Mouse (Mus musculus): ENCODE data around the gene Shroom3. TPM values are rescaled to one million over a fixed set of nuclear protein-coding genes. Genes with fewer than 3 reads are reported as not detected.

Gene Shroom3
- total and polyA plus RNA-seq, 3 experiments: 0.04 to 0.11 TPM; not detected in 1

GRCm38 (mm10) chr5:92896725-92897280 lies 213.6 kb downstream of the Shroom3 start:
- no peak overlapping the region for H3K4me2 ChIP-seq (ENCODE audit: insufficient read depth, low read depth, poor library complexity, severe bottlenecking)
- H3K27me3 ChIP-seq (replicated peaks): no peaks in the 10 kb centered on the region
- no peak overlapping the region for H3K27ac ChIP-seq (ENCODE audit: insufficient read depth, low read depth)
- DNase-seq (ENCODE audit: extremely low read depth): no peak
- in situ Hi-C loops (cut with MboI; ENCODE audit: low pct_ligation_motif_present, low pct_unique_long_range_greater_than_20kb, low sequenced_read_pairs) (no loop called here), dilution Hi-C loops (cut with MboI; ENCODE audit: extremely low pct_ligation_motif_present, extremely low pct_unique_long_range_greater_than_20kb, low sequenced_read_pairs) (no loop called here)
- TF ChIP-seq POLR2A (IDR thresholded peaks at IDR 0.05; ENCODE audit: low read depth, low read length): no peak
- no peak for TF ChIP-seq JUN (IDR thresholded peaks at IDR 0.05; ENCODE audit: insufficient read depth, low read depth, low read length)
- no peak for TF ChIP-seq JUND (conservative IDR thresholded peaks at IDR 0.05; ENCODE audit: low read depth, low read length)
- TF ChIP-seq EP300 (IDR thresholded peaks at IDR 0.05; ENCODE audit: low read length): no peak
- no peak for TF ChIP-seq TBP (conservative IDR thresholded peaks at IDR 0.05; ENCODE audit: low read depth, low read length)
- no peak for TF ChIP-seq ZMIZ1 (IDR thresholded peaks at IDR 0.05; ENCODE audit: low read depth, low read length)
- H3K4me1 ChIP-seq (ENCODE audit: control insufficient read depth in 1 of 2, insufficient read depth in 2 of 2): peaks cover 5 to 14% of the 10 kb centered on the region in 2 experiments; a peak in 3 of 4 replicates
- H3K9ac ChIP-seq (ENCODE audit: insufficient read depth, low read depth): no peak overlapping the region
- H3K9me3 ChIP-seq (replicated peaks; ENCODE audit: low read length): peaks cover 2% of the 10 kb centered on the region
- no peaks in the 10 kb centered on the region for H3K79me2 ChIP-seq (replicated peaks; ENCODE audit: control insufficient read depth, extremely low read depth, insufficient read depth, poor library complexity, severe bottlenecking)
- no peak overlapping the region for H3K4me3 ChIP-seq (replicated peaks in 1 of 3; ENCODE audit: low read depth in 2 of 3, low read length in 2 of 3, poor library complexity in 1 of 3)
- H3K36me3 ChIP-seq (replicated peaks in 1 of 2; ENCODE audit: control insufficient read depth in 1 of 2, insufficient read depth in 1 of 2, low read length in 1 of 2): no peaks in the 10 kb centered on the region

DNA sequence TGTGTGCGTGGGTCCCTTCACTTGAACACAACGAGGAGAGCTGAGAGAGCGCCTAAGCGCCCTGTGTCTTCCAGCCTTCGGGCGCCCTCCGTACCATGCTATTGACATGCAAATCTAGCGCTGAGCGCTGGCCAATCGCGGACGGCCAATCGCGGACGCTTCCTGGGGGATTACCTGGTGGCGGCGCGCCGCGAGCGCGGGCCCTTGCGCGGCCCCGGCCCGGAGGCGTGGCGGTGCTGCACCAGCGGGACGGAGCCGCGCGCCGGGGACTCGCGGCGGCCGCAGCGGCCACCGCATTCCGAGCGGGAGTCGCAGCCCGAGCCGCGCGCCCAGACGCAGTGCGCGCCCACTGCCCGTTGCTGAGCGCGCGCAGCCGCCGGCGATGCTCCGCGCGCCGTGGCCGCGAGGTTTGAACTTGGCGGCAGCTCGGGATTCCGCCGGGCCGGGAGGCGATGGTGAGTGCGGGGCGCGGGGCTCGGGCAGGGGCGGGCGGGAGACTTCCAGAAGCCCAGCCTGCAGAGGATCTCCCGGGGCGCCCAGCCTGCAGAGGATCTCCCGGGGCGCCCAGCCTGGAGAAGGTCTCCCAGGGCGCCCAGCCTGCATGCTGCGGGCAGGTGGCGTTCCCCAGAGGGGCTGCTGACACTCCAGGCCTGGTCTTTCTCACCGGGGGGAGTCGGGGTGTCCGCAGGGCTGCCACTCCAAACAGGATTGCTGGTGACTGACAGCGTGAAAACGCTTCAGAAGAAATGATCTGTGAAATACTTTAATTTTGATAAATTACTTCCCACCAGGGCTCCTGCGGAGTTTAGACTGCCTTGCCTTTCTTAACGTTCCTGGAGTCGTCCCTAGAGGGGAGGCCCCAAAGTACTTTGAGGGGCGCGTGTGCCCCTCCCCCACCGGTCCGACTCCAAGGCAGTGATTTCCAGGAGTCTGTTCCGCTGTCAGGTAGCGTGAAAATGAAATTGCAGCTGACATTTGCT lies 214.8 kb downstream of the Shroom3 start:
- Histone ChIP-seq H3K79me2 (replicated peaks; ENCODE audit: control insufficient read depth, extremely low read depth, insufficient read depth, poor library complexity, severe bottlenecking) (no peaks in the 10 kb centered on the region), H3K9ac (ENCODE audit: insufficient read depth, low read depth) (no peak overlapping the region), H3K4me3 (replicated peaks in 1 of 3; ENCODE audit: low read depth in 2 of 3, low read length in 2 of 3, poor library complexity in 1 of 3) (no peak overlapping the region), H3K4me2 (ENCODE audit: insufficient read depth, low read depth, poor library complexity, severe bottlenecking) (no peak overlapping the region), H3K27ac (ENCODE audit: insufficient read depth, low read depth) (no peak overlapping the region), H3K27me3 (replicated peaks) (no peaks in the 10 kb centered on the region), H3K4me1 (ENCODE audit: control insufficient read depth in 1 of 2, insufficient read depth in 2 of 2) (peaks cover 5 to 14% of the 10 kb centered on the region in 2 experiments; a peak in 3 of 4 replicates), H3K36me3 (replicated peaks in 1 of 2; ENCODE audit: control insufficient read depth in 1 of 2, insufficient read depth in 1 of 2, low read length in 1 of 2) (no peaks in the 10 kb centered on the region), H3K9me3 (replicated peaks; ENCODE audit: low read length) (peaks cover 2% of the 10 kb centered on the region)
- TF ChIP-seq RCOR1 (conservative IDR thresholded peaks at IDR 0.05; ENCODE audit: low read depth, low read length): no peak
- no peak for TF ChIP-seq ZNF384 (IDR thresholded peaks at IDR 0.05; ENCODE audit: low read depth, low read length)
- TF ChIP-seq PAX5 (IDR thresholded peaks at IDR 0.05; ENCODE audit: low read length): no peak
- TF ChIP-seq CHD2 (IDR thresholded peaks at IDR 0.05; ENCODE audit: low read length): no peak
- TF ChIP-seq JUND (conservative IDR thresholded peaks at IDR 0.05; ENCODE audit: low read depth, low read length): no peak
- TF ChIP-seq CTCF (conservative IDR thresholded peaks at IDR 0.05 in 1 of 2, IDR thresholded peaks at IDR 0.05 in 1 of 2; ENCODE audit: low read depth in 2 of 2, low read length in 2 of 2): no peak
- no peak for TF ChIP-seq USF1 (IDR thresholded peaks at IDR 0.05; ENCODE audit: low read depth, low read length)
- TF ChIP-seq JUN (IDR thresholded peaks at IDR 0.05; ENCODE audit: insufficient read depth, low read depth, low read length): no peak
- TF ChIP-seq TBP (conservative IDR thresholded peaks at IDR 0.05; ENCODE audit: low read depth, low read length): no peak
- DNase-seq (ENCODE audit: extremely low read depth): no peak
- dilution Hi-C loops (cut with MboI; ENCODE audit: extremely low pct_ligation_motif_present, extremely low pct_unique_long_range_greater_than_20kb, low sequenced_read_pairs) (no loop called here), in situ Hi-C loops (cut with MboI; ENCODE audit: low pct_ligation_motif_present, low pct_unique_long_range_greater_than_20kb, low sequenced_read_pairs) (no loop called here)
